Mouse (Mus musculus) embryo, embryonic 10.5 days (tissue): ENCODE data around the gene Hist1h4b.

Experiments
- DNase-seq: peaks from one replicate; pipeline ENCODE4 v3.0.0-alpha.2; 2015; ENCODE audit warnings: low spot score

Hist1h4b gene

DNA sequence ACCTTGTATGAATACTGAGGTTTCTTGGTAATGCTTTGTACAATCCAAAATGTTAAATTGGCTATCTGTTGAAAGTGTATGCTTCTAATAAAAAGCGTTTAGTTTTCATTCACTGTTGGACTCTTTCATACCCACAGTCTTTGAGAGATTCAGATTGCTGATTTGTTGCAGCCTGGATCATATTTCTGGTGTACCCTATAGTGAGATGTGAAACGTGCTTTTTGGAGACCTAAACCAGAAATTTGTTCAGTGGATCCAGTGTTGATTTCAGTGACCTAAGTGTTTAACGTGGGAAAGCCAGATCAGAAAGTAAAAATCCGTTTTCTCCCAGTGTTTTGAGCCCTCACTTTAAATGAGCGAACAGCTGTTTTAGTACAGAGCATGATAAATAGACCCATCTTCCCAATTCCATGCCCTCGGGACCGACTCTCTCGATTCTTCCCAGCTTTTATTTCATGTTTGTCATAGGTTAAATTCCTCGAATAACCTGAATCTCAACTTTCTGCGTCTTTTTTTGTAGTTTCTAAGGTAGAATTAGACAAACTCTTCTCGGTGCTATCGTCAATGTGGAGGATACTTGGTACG lies 16.5 kb upstream of the Hist1h4b start:
- peak; percentile 63 for DNase-seq

DNA sequence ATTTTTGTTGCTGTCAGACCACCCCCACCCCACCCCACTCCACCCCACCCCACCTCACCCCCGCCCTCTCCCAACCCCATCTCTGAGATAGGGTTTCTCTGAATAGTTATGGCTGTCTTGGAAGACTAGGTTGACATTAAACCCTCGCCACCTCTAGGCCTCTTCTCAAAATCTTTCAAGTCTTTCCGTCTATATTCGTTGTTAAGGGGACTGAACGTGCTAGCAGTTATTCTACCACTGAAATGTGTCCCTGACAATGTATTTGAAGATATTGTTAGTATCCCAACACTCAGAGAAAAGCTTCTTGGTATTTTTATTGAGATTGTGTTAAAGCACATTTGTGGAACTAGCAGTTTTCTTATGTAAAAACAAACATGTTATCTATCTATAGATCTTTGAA lies 15.9 kb upstream of the Hist1h4b start:
- peak; percentile 35 for DNase-seq

DNA sequence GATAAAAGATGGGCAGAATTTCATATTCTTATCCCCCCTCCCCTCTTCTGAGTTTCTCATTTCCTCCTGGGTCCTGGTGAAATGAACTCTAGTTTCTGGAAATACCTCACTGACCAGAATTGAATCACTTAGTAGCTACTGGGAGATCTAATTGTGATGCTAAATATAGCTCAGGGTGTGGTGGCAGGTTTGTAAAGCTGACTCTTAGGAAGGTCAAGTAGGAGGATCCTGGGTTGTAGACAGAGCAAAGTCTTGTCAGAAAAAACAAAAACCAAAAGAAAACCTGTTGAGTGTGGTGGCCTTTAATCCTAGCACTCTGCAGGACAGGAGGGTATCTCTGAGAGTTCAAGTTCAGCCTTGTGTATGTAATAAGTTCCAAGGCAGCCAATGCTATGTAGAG lies 14.8 kb upstream of the Hist1h4b start:
- DNase-seq = no peak

DNA sequence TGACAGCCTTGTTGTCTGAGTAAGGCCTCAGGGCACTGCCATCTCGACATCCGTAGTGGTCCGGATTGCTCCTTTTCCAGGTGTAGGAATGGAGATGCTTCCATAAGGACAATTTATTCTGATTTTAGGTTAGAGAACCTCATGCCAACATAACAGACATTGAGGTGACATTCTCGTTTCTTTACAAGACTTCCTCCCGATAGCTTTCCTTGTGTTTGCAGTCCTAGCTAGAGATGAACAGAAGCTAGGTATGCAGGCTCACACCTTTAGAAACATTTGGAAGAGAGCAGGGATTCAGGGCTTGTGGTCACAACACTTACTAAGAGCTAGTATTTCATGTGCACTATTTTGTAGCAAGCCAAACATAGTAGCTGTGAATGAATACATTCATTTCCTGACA lies 13.6 kb upstream of the Hist1h4b start:
- DNase-seq = peak; percentile 33

DNA sequence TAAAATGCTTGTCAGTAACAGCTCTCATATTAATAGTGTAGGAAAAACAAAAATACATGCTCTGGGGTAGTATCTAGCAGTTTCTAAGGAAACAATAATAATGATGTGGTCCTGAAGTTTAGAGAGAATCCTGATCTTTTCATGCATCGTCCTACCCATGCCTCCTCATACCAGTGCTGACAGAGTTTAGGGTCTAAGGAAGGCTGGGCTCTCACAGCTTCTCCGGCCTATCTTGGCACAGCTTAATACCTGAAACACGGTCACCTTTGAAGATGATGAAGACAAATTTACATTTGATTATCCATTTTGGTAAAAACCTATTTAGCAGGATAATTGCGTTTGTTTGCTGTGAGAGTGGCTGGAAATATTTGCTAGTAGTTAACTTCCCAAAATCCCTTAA lies 12.8 kb upstream of the Hist1h4b start:
- DNase-seq = peak; percentile 63

DNA sequence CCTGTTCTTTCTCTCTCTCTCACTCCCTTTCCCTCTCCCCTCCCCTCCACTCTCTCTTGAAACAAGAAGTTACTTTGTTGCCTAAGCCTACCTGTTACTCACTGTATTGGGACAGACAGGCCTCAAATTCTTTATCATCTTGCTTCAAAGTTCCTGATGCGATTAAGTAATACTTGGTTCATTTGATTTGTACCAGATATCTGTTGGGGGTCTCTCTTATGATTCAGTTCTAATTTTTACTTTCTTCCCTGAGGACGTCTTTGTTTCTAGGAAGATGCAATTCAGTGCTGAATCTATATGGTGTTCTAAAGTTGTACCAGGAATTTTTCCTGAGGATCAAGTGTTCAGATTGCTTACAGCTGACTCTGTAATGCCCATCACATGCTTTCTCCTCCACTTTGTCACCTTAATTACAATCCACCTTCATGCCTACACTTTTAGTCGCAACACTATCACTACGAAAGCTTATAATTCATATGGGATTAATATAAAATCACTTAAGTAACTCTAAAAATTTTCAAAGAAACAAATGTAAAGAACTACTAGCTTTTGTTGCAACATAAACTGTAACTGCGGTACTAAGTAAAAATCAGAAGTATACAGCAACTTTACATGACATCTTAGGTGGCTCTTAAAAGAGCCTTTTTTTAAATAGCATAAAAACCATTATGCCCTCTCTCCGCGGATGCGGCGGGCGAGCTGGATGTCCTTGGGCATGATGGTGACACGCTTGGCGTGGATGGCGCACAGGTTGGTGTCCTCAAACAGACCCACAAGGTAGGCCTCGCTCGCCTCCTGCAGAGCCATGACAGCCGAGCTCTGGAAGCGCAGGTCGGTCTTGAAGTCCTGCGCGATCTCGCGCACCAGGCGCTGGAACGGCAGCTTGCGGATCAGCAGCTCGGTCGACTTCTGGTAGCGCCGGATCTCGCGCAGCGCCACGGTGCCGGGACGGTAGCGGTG lies 12.1 kb upstream of the Hist1h4b start:
- DNase-seq = peak; percentile 75

DNA sequence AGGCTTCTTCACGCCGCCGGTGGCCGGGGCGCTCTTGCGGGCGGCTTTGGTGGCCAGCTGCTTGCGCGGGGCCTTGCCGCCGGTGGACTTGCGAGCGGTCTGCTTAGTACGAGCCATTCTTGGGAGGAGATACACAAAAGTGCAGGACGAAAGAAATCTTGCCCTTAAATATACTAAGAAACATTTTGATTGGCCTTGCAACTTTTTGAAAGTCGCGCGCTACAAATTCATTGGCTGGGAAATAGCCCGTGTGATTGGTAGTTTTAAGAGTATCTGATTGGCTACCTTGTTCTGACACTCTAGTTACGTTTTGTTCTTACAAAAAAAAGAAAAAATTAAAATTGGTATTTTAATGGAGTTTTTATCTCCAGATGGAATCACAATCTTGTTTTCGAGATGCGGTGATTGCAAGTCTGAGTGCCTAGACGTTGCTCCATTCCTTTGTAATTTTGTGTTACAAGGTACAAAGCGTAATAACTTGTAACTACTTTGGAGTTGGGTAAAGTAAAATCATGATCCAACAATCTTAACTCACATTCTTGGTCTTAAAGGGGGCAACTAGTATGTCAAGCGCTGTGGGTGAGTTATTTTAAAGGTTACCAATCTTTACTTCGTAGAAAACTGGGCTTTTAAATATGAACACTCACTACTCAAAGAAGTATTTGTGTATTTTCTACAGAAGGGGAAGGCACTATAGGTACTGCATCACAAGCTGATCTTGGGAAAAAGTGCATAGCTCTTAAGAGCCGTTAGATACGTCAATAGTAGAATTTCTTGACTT lies 11.2 kb upstream of the Hist1h4b start, which contains the start of gene Hist1h3c:
Hist1h3c (minus strand) TSS at position 222 of the 781 bp plus-strand sequence.
- DNase-seq = peak; percentile 94

DNA sequence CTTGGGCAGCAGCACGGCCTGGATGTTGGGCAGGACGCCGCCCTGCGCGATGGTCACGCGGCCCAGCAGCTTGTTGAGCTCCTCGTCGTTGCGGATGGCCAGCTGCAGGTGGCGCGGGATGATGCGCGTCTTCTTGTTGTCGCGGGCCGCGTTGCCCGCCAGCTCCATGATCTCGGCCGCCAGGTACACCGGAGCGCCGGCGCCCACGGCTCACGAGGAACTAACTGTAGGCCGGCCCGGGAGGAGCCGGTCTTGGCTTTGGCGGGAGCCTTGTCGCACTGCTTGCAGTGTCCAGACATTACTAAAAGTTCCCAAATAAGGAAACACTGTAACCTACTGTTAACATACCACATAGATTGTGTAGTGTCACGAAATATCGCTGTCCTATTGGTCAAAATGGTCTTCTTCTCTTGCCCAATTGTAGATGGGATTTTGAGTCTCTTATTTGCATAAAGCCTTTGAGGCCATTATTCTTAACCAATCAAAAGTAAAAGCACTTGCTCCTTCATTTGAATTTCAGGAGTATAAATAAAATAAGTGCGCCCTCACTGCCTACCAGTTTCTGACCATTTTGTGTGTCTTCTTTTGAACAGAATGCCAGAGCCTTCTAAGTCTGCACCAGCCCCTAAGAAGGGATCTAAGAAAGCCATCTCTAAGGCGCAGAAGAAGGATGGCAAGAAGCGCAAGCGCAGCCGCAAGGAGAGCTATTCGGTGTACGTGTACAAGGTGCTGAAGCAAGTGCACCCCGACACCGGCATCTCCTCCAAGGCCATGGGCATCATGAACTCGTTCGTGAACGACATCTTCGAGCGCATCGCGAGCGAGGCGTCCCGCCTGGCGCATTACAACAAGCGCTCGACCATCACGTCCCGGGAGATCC lies 10.4 kb upstream of the Hist1h4b start, which contains the start of gene Hist1h2bb:
Hist1h2bb (plus strand) TSS at position 534 of the 880 bp plus-strand sequence.
- DNase-seq = peak; percentile 95

DNA sequence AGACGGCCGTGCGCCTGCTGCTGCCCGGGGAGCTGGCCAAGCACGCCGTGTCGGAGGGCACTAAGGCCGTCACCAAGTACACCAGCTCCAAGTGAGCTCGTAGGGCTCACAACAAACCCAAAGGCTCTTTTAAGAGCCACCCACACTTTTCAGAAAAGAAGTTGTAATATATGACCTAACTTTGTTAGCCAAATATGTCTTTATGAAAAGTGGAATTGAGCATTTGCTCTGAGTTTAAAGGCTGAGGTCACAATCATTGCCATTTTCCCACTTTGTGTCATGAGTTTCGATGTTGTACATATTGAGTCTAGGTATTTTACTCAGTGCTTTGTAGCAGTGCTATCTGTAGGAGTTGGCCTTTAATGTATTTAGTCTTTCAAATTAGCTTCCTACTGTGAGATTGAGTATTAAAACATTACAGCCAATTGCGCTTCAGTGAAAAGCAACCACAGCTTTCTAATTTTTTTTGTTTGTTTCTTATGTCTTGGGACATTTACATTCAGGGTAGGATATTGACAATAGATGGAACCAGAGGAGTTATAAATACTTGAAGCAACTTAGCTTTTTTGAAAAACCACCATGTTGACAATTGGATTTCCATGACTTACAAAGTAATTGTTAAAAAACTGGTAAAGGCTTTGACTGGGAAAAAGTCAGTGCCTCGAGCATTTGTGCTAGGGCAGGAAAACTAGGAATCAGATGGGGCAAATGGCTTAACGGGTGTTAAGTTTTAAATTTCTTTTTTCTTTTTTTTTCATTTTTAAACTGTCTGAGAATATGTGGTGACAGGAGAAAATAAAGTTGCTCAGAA lies 9.5 kb upstream of the Hist1h4b start:
- peak; percentile 79 for DNase-seq

DNA sequence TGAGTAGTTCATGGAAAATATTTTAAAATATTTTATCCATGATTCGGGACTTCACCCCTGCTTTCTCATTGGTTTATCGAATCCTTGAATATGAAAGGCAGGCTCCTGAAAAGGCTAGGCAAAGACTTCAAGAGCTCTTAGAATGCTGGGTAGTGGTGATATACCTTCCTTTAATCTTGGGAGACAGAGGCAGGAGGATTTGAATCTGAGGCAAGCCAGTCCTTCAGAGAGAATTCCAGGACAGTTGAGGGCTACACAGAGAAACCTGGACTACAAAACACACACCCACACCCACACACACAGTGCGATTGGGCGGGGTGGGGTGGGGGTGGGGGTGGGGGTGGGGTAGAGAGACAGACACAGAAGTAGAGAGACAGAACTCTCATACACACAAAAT lies 8.9 kb upstream of the Hist1h4b start:
- peak; percentile 69 for DNase-seq

DNA sequence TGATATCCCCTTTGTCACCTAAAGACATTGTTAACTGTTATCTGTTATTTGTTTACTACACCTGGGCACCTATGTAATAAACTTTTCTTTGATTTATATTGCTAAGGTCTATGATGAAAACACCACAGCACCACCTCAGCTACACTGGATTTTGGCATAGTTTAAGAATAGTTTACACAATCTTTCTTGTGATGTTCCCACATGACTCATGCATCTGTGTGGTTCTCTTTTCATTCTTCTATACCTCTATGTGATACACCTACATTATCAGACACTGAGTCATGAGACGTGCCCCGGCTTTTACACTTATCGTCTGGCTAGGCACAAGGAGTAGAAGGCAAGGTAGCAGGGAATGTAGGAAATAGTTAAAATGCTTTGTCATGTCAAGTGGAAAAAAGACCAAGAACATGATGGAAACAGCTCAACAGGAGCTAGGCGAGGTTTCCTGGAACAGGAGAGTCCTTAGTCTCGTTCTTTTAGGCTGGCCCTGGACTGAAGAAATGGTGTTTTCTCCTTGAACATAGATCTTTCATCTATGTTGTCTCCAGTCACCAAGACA lies 7.2 kb upstream of the Hist1h4b start:
- no peak for DNase-seq

DNA sequence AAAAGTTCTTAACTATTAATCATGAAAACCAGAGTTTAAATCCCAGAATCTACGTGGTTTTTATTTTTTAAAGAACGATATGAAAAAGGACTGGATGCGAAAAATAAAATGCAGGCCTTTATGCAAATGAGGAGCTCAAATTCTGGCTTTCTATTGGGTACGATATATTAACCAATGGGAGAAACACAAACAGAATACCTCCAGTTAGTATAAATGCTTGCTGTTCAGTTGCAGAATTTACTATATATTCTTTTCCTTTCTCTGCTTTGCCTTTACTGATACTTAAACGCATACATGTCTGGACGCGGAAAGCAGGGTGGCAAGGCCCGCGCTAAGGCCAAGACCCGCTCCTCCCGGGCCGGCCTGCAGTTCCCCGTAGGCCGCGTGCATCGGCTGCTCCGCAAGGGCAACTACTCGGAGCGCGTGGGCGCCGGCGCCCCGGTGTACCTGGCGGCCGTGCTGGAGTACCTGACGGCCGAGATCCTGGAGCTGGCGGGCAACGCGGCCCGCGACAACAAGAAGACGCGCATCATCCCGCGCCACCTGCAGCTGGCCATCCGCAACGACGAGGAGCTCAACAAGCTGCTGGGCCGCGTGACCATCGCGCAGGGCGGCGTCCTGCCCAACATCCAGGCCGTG lies 5.9 kb upstream of the Hist1h4b start, which contains the start of gene Hist1h2ab:
Hist1h2ab (plus strand) TSS at position 288 of the 639 bp plus-strand sequence.
- DNase-seq = peak; percentile 91

DNA sequence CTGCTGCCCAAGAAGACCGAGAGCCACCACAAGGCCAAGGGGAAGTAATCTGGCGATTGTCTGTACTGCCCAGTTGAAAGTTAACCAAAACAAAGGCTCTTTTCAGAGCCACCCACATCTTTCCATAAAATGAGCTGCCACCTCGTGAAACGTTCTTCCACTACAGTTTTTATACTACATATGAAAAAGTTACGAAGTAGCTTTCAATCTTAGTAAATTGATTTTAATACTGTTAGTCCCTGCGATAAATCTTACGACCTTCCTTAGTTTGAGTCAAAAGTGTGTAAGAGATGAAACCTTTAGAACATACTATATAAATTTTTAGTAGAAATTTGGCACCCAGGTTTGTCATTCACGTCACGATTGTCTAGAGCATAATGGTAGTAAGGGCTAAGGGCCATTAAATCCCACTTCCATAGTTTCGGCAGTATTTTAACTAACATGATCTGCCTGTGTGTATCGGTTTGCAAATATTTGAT lies 5.3 kb upstream of the Hist1h4b start:
- DNase-seq = peak; percentile 75

DNA sequence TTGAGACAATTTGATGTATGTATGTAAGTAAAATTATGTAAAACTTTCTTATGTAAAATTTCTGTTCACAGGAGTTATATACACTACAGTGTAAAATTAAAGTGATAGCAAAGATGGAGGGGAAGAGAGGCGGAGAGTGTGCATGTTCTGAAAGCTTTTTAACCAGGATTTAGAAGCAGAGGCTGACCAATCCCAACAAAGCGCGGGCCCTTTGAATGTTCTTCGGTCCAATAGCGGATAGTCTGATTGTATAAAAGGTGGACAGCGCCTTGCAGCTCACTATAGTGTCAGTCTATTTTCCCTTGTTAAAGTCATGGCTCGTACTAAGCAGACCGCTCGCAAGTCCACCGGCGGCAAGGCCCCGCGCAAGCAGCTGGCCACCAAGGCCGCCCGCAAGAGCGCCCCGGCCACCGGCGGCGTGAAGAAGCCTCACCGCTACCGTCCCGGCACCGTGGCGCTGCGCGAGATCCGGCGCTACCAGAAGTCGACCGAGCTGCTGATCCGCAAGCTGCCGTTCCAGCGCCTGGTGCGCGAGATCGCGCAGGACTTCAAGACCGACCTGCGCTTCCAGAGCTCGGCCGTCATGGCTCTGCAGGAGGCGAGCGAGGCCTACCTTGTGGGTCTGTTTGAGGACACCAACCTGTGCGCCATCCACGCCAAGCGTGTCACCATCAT lies 4.6 kb upstream of the Hist1h4b start, which contains the start of gene Hist1h3b:
Hist1h3b (plus strand) TSS at position 201 of the 675 bp plus-strand sequence.
- peak; percentile 99 for DNase-seq

DNA sequence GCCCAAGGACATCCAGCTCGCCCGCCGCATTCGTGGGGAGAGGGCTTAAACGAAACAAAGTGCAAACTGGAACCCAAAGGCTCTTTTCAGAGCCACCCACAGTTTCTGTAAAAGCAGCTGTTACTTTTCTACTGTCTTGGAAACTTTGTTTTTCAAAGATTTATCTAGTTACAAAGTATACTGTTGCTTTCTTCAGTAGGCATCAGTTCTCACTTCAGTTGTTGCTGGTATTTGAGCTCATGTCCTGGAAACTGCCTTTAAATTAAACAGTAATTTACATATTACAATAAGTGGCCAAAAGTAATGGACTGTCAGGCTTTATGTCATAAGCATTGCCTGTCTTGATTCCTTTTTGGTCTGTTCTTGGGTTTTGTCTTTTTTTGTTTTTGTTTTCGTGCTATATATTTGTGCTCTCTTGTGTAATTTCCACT lies 4.1 kb upstream of the Hist1h4b start:
- DNase-seq = peak; percentile 72

DNA sequence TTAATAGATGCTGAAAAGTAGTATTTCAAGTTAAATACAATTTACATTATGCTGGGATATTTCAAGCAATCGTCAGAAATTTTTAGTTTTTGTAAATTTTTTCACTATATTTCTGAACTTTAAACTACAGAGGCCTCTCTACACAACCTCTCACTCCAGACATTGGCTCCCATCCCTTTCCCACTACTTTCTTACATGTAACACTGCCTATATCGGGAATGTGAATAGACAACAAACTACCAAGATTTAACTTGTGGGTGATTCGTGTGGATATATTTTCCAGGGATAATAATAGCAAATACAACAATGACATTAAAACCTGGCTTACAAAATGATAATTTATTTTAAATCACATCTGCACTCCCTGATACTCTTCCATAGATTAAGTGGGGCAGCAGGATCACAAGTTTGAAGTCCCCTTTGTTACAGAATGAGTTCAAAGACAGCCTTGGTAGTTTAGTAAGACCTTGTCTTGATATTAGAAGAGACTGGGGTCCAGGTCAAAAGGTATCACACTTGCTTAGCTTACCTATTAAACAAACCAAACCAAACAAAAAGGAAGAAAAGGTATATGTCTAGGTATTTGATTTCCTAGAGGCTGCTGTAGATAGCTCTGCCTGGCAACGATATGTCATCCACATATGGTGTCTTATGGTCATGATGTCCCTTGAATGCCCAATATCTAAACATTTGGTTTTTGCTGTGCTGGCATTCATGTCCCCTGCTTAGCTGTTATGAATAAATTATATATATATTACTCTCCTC lies 3.3 kb upstream of the Hist1h4b start:
- peak; percentile 54 for DNase-seq

DNA sequence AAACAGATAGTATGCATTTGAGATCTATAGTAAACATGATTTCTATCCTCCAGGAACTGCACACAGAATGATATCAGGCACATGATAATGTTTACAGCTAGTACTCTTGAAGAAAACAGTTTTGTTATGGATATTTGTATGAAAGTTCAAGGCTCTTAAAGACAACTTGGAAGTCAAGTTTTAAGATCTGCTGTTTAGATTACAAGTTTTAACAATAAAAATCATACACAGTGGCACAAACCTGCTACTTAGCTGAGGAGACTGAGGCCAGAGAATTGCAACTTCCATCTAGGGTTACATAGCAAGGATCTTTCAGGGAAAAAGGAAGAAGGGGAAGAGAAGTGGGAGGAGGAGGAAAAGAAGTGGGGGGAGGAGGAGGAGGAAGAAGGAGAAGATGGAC lies 1.8 kb upstream of the Hist1h4b start:
- DNase-seq = no peak
